Mouse (Mus musculus) limb, embryonic 14.5 days (tissue): ENCODE measurements at regions not wholly inside any gene's neighbourhood (a gene's known extent, or its start where the extent isn't known, plus 50 kb on each side); places are given as distances from the start of the nearest gene placed in this dataset.

Experiments
- ATAC-seq: fragments of 200-750 bp; cut with Nextera tagmentation; 2 replicates; pipeline ENCODE4 v1.8.0; 2017; ENCODE audit warnings: low read depth, moderate number of reproducible peaks, moderate TSS enrichment; ENCODE audit not compliant: low FRiP score
- DNase-seq: peaks from one replicate; pipeline ENCODE4 v3.0.0-alpha.2; 2015; ENCODE audit warnings: low spot score
- H3K27ac ChIP-seq: fragments of 300-500 bp; sonication (generic); replicated peaks from 2 replicates; pipeline ENCODE4 v1.5.1; 2014; ENCODE audit warnings: low read depth, mild to moderate bottlenecking, low read length, moderate library complexity, mixed read lengths
- H3K27me3 ChIP-seq: fragments of 300-500 bp; sonication (generic); 2 replicates; pipeline ENCODE4 v1.6.1; 2014; ENCODE audit warnings: low read length, mixed read lengths; ENCODE audit not compliant: control insufficient read depth, insufficient read depth
- H3K36me3 ChIP-seq: fragments of 300-500 bp; sonication (generic); 2 replicates; pipeline ENCODE4 v1.6.1; 2014; ENCODE audit warnings: mild to moderate bottlenecking, low read length, moderate library complexity, mixed read lengths; ENCODE audit not compliant: control insufficient read depth, insufficient read depth
- H3K4me1 ChIP-seq: fragments of 300-500 bp; sonication (generic); 2 replicates; pipeline ENCODE4 v1.6.1; 2014; ENCODE audit warnings: antibody characterized with exemption, low read length, mixed read lengths; ENCODE audit not compliant: control insufficient read depth, insufficient read depth
- H3K4me2 ChIP-seq: fragments of 300-500 bp; sonication (generic); replicated peaks from 2 replicates; pipeline ENCODE4 v1.6.1; 2014; ENCODE audit warnings: low read depth, mild to moderate bottlenecking, low read length, moderate library complexity; ENCODE audit not compliant: severe bottlenecking
- H3K4me3 ChIP-seq: fragments of 300-500 bp; sonication (generic); replicated peaks from 2 replicates; pipeline ENCODE4 v1.5.1; 2014; ENCODE audit warnings: low read length
- H3K9ac ChIP-seq: fragments of 300-500 bp; sonication (generic); 2 replicates; pipeline ENCODE4 v1.6.1; 2014; ENCODE audit warnings: mild to moderate bottlenecking, low read depth, low read length, moderate library complexity; ENCODE audit not compliant: severe bottlenecking
- H3K9me3 ChIP-seq: fragments of 300-500 bp; sonication (generic); 2 replicates; pipeline ENCODE4 v1.6.1; 2016; ENCODE audit warnings: low read length; ENCODE audit not compliant: control insufficient read depth
- POLR2A ChIP-seq: fragments of 200-500 bp; IDR thresholded peaks from 2 replicates; pipeline ENCODE4 v1.8.0; 2012; ENCODE audit warnings: inconsistent platforms, mild to moderate bottlenecking, moderate library complexity, borderline replicate concordance; ENCODE audit not compliant: insufficient read depth, insufficient read length; ENCODE audit errors: extremely low read depth
- WGBS: fragments of 180-500 bp; shearing (Covaris S2); extraction: QIAGEN DNeasy Blood & Tissue Kit; methylation state at CpG from one replicate; pipeline ENCODE4 v1.1.7; 2014; 5-methylcytosine and 5-hydroxymethylcytosine counted together

- ATAC-seq: no peak
- WGBS: 65% methylated on average over 21 of the region's 21 CpGs
- H3K9ac ChIP-seq: no peak overlapping the region
- no peaks in the 10 kb centered on the region for H3K36me3 ChIP-seq
- DNase-seq: no peak
- no peak overlapping the region for H3K27ac ChIP-seq
- H3K4me3 ChIP-seq: no peak overlapping the region
- no peak for TF ChIP-seq POLR2A
- no peaks in the 10 kb centered on the region for H3K27me3 ChIP-seq
- peaks cover 19% of the 10 kb centered on the region for H3K4me1 ChIP-seq
- H3K9me3 ChIP-seq: no peaks in the 10 kb centered on the region
- H3K4me2 ChIP-seq: no peak overlapping the region
These were observed 159.7 kb upstream of the Hmga2 start for GRCm38 (mm10) chr10:120635818-120636543.

- 54% methylated on average over 5 of the region's 5 CpGs for WGBS
- no peak for DNase-seq
These were observed 158.9 kb upstream of the Hmga2 start for GRCm38 (mm10) chr10:120635194-120635593.

GRCm38 (mm10) chr10:120632071-120632470, 155.8 kb upstream of the Hmga2 start:
- H3K27ac ChIP-seq: no peak overlapping the region
- WGBS: 67% methylated on average over 2 of the region's 2 CpGs
- peaks cover 21% of the 10 kb centered on the region for H3K4me1 ChIP-seq
- TF ChIP-seq POLR2A: no peak
- H3K4me2 ChIP-seq: no peak overlapping the region
- no peaks in the 10 kb centered on the region for H3K9me3 ChIP-seq
- no peaks in the 10 kb centered on the region for H3K27me3 ChIP-seq
- no peak for DNase-seq
- no peak overlapping the region for H3K9ac ChIP-seq
- no peak overlapping the region for H3K4me3 ChIP-seq
- ATAC-seq: no peak
- no peaks in the 10 kb centered on the region for H3K36me3 ChIP-seq

More at GRCm38 (mm10) chr10:120635194-120635593, 158.9 kb upstream of the Hmga2 start:
- Histone ChIP-seq H3K27ac (no peak overlapping the region), H3K4me2 (no peak overlapping the region), H3K9me3 (no peaks in the 10 kb centered on the region), H3K4me1 (peaks cover 18% of the 10 kb centered on the region), H3K36me3 (no peaks in the 10 kb centered on the region), H3K9ac (no peak overlapping the region), H3K27me3 (no peaks in the 10 kb centered on the region), H3K4me3 (no peak overlapping the region)
- no peak for ATAC-seq
- TF ChIP-seq POLR2A: no peak

- Histone ChIP-seq H3K36me3 (no peaks in the 10 kb centered on the region), H3K4me3 (no peak overlapping the region), H3K4me1 (peaks cover 19% of the 10 kb centered on the region), H3K4me2 (no peak overlapping the region), H3K27me3 (no peaks in the 10 kb centered on the region), H3K9ac (no peak overlapping the region), H3K27ac (no peak overlapping the region), H3K9me3 (no peaks in the 10 kb centered on the region)
- ATAC-seq (no peak), DNase-seq (no peak)
- TF ChIP-seq POLR2A: no peak
- 72% methylated on average over 5 of the region's 5 CpGs for WGBS
These were observed 151.8 kb upstream of the Hmga2 start for GRCm38 (mm10) chr10:120628066-120628465.

- no peaks in the 10 kb centered on the region for H3K9me3 ChIP-seq
- no peaks in the 10 kb centered on the region for H3K36me3 ChIP-seq
- no peak for DNase-seq
- no peak overlapping the region for H3K4me3 ChIP-seq
- H3K27me3 ChIP-seq: no peaks in the 10 kb centered on the region
- no peak overlapping the region for H3K27ac ChIP-seq
- no peak overlapping the region for H3K9ac ChIP-seq
- H3K4me2 ChIP-seq: no peak overlapping the region
- no peak for ATAC-seq
- 70% methylated on average over 5 of the region's 5 CpGs for WGBS
- peaks cover 11% of the 10 kb centered on the region; the same call in 1 of the 2 replicates for H3K4me1 ChIP-seq
- TF ChIP-seq POLR2A: no peak
These were observed 149.2 kb upstream of the Hmga2 start for GRCm38 (mm10) chr10:120625474-120625873.
